Mouse (Mus musculus): ENCODE data around the gene Foxl2. TPM values are rescaled to one million over a fixed set of nuclear protein-coding genes. Genes with fewer than 3 reads are reported as not detected.

Foxl2 gene
- total and polyA plus RNA-seq, 2 experiments from 2014 or later: 0.22 to 0.70 TPM

GRCm38 (mm10) chr9:98935190-98935909 lies 19.7 kb upstream of the Foxl2 start:
- H3K36me3 ChIP-seq (ENCODE audit: insufficient read depth, low read length): no peaks in the 10 kb centered on the region
- no peak overlapping the region for H3K4me3 ChIP-seq (ENCODE audit: low read depth, low read length)
- ATAC-seq (ENCODE audit: low FRiP score): 0 out of 2 replicates have a peak, but pooled peaks have one; percentile 49
- DNase-seq (ENCODE audit: low spot score): no peak
- H3K27ac ChIP-seq (ENCODE audit: low read depth, low read length): no peak overlapping the region
- H3K27me3 ChIP-seq (ENCODE audit: insufficient read depth, low read length): peaks cover 8% of the 10 kb centered on the region; the same call in 1 of the 2 replicates
- no peak for TF ChIP-seq CTCF (IDR thresholded peaks at IDR 0.05)
- 15% methylated on average over 16 of the region's 16 CpGs for WGBS
- no peaks in the 10 kb centered on the region for H3K4me1 ChIP-seq (ENCODE audit: insufficient read depth, low read length)
- no peak overlapping the region for H3K4me2 ChIP-seq (ENCODE audit: low read depth, low read length, poor library complexity, severe bottlenecking)
- H3K9me3 ChIP-seq (ENCODE audit: low read length): no peaks in the 10 kb centered on the region
- no peak overlapping the region for H3K9ac ChIP-seq (replicated peaks; ENCODE audit: low read length, poor library complexity, severe bottlenecking)

GRCm38 (mm10) chr9:98939290-98939689 lies 15.8 kb upstream of the Foxl2 start:
- ATAC-seq (ENCODE audit: low FRiP score) (no peak), DNase-seq (ENCODE audit: low spot score) (no peak)
- 25% methylated on average over 2 of the region's 2 CpGs for WGBS

GRCm38 (mm10) chr9:98952171-98953050 lies 2.7 kb upstream of the Foxl2 start:
- TF ChIP-seq CTCF (IDR thresholded peaks at IDR 0.05): peak; percentile 53

More at GRCm38 (mm10) chr9:98939290-98939689, 15.8 kb upstream of the Foxl2 start:
- H3K36me3 ChIP-seq (ENCODE audit: insufficient read depth, low read length): no peaks in the 10 kb centered on the region
- no peaks in the 10 kb centered on the region for H3K9me3 ChIP-seq (ENCODE audit: low read length)
- peak; percentile 59 for TF ChIP-seq CTCF (IDR thresholded peaks at IDR 0.05)
- H3K4me1 ChIP-seq (ENCODE audit: insufficient read depth, low read length): no peaks in the 10 kb centered on the region
- no peak overlapping the region for H3K27ac ChIP-seq (ENCODE audit: low read depth, low read length)
- no peak overlapping the region for H3K4me3 ChIP-seq (ENCODE audit: low read depth, low read length)
- H3K9ac ChIP-seq (replicated peaks; ENCODE audit: low read length, poor library complexity, severe bottlenecking): no peak overlapping the region
- H3K27me3 ChIP-seq (ENCODE audit: insufficient read depth, low read length): 0 out of 2 replicates have a peak, but pooled peaks cover 4% of the 10 kb centered on the region
- no peak overlapping the region for H3K4me2 ChIP-seq (ENCODE audit: low read depth, low read length, poor library complexity, severe bottlenecking)

GRCm38 (mm10) chr9:98953291-98953690 lies 1.8 kb upstream of the Foxl2 start:
- Histone ChIP-seq H3K9ac (replicated peaks; ENCODE audit: low read length, poor library complexity, severe bottlenecking) (no peak overlapping the region), H3K36me3 (ENCODE audit: insufficient read depth, low read length) (no peaks in the 10 kb centered on the region), H3K4me3 (ENCODE audit: low read depth, low read length) (no peak overlapping the region), H3K4me2 (ENCODE audit: low read depth, low read length, poor library complexity, severe bottlenecking) (no peak overlapping the region), H3K9me3 (ENCODE audit: low read length) (no peaks in the 10 kb centered on the region), H3K27ac (ENCODE audit: low read depth, low read length) (no peak overlapping the region), H3K27me3 (ENCODE audit: insufficient read depth, low read length) (peaks cover 54% of the 10 kb centered on the region), H3K4me1 (ENCODE audit: insufficient read depth, low read length) (peaks cover 7% of the 10 kb centered on the region; the same call in 1 of the 2 replicates)
- no peak for DNase-seq (ENCODE audit: low spot score)
- no peak for ATAC-seq (ENCODE audit: low FRiP score)
- no peak for TF ChIP-seq CTCF (IDR thresholded peaks at IDR 0.05)
- WGBS: 6% methylated on average over 4 of the region's 4 CpGs

More at GRCm38 (mm10) chr9:98952171-98953050, 2.7 kb upstream of the Foxl2 start:
- ATAC-seq (ENCODE audit: low FRiP score): peak; percentile 57; the same call in 1 of the 2 replicates
- H3K27ac ChIP-seq (ENCODE audit: low read depth, low read length): no peak overlapping the region
- 2% methylated on average over 40 of the region's 40 CpGs for WGBS
- H3K9me3 ChIP-seq (ENCODE audit: low read length): no peaks in the 10 kb centered on the region
- peaks cover 7% of the 10 kb centered on the region; the same call in 1 of the 2 replicates for H3K4me1 ChIP-seq (ENCODE audit: insufficient read depth, low read length)
- no peaks in the 10 kb centered on the region for H3K36me3 ChIP-seq (ENCODE audit: insufficient read depth, low read length)
- H3K27me3 ChIP-seq (ENCODE audit: insufficient read depth, low read length): peaks cover 50% of the 10 kb centered on the region
- peak overlapping the region; percentile 22; the same call in 1 of the 2 replicates for H3K4me3 ChIP-seq (ENCODE audit: low read depth, low read length)
- H3K4me2 ChIP-seq (ENCODE audit: low read depth, low read length, poor library complexity, severe bottlenecking): peak overlapping the region; percentile 41
- H3K9ac ChIP-seq (replicated peaks; ENCODE audit: low read length, poor library complexity, severe bottlenecking): 0 out of 2 replicates have a peak overlapping the region, but pooled peaks have one; percentile 24
- DNase-seq (ENCODE audit: low spot score): peak; percentile 48

- WGBS: 4% methylated on average over 9 of the region's 9 CpGs
- no peak overlapping the region for H3K27ac ChIP-seq (ENCODE audit: low read depth, low read length)
- H3K4me1 ChIP-seq (ENCODE audit: insufficient read depth, low read length): peaks cover 7% of the 10 kb centered on the region; the same call in 1 of the 2 replicates
- H3K27me3 ChIP-seq (ENCODE audit: insufficient read depth, low read length): peaks cover 58% of the 10 kb centered on the region
- no peak overlapping the region for H3K4me2 ChIP-seq (ENCODE audit: low read depth, low read length, poor library complexity, severe bottlenecking)
- no peaks in the 10 kb centered on the region for H3K36me3 ChIP-seq (ENCODE audit: insufficient read depth, low read length)
- TF ChIP-seq CTCF (IDR thresholded peaks at IDR 0.05): no peak
- DNase-seq (ENCODE audit: low spot score) (no peak), ATAC-seq (ENCODE audit: low FRiP score) (no peak)
- H3K9me3 ChIP-seq (ENCODE audit: low read length): no peaks in the 10 kb centered on the region
- H3K9ac ChIP-seq (replicated peaks; ENCODE audit: low read length, poor library complexity, severe bottlenecking): no peak overlapping the region
- H3K4me3 ChIP-seq (ENCODE audit: low read depth, low read length): no peak overlapping the region
Measured at GRCm38 (mm10) chr9:98953830-98954229, 1.3 kb upstream of the Foxl2 start.

Measured in midbrain, postnatal 0 days (tissue).